Mouse (Mus musculus): Measurements from ENCODE around the gene Tlr4.

Gene Tlr4

GRCm38 (mm10) chr4:66943699-66944098 lies 116.3 kb downstream of the Tlr4 start:
- no peak for TF ChIP-seq GATA4 (IDR thresholded peaks at IDR 0.05; ENCODE audit: insufficient replicate concordance, low read length)

- no peak for TF ChIP-seq GATA4 (IDR thresholded peaks at IDR 0.05; ENCODE audit: insufficient replicate concordance, low read length)
These were observed 120.3 kb downstream of the Tlr4 start for GRCm38 (mm10) chr4:66947657-66948056.

DNA sequence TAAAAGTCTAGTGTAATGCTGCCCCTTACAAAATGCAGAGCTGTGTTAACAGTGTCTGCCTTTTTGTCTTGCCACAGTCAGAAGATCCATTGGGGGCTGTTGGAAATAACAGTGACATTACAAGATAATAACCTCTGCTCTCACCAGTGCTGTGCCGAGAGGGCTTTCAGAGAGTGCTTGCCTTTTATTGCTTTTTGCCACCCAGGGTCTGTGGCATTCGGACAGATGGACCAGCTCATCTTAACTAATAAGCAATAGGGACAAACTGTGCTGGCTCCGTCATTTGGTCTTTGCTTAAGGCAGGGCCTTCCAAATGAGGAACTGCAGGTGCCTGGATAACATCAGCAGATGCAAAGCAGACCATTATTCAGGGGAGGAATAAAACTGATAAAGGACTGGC lies 147.5 kb downstream of the Tlr4 start:
- no peak for TF ChIP-seq GATA4 (IDR thresholded peaks at IDR 0.05; ENCODE audit: insufficient replicate concordance, low read length)

Measured in liver, adult (tissue).